Mouse (Mus musculus) heart, postnatal 0 days (tissue): ENCODE results near the gene Tsen2.

Experiments used
- CTCF ChIP-seq: IDR thresholded peaks from 2 replicates; pipeline ENCODE4 v1.5.1; 2016; ENCODE audit warnings: antibody characterized with exemption, control low read depth, low read depth
- EP300 ChIP-seq: IDR thresholded peaks from 2 replicates; pipeline ENCODE4 v1.6.1; 2016; ENCODE audit warnings: antibody characterized with exemption, low read depth

DNA sequence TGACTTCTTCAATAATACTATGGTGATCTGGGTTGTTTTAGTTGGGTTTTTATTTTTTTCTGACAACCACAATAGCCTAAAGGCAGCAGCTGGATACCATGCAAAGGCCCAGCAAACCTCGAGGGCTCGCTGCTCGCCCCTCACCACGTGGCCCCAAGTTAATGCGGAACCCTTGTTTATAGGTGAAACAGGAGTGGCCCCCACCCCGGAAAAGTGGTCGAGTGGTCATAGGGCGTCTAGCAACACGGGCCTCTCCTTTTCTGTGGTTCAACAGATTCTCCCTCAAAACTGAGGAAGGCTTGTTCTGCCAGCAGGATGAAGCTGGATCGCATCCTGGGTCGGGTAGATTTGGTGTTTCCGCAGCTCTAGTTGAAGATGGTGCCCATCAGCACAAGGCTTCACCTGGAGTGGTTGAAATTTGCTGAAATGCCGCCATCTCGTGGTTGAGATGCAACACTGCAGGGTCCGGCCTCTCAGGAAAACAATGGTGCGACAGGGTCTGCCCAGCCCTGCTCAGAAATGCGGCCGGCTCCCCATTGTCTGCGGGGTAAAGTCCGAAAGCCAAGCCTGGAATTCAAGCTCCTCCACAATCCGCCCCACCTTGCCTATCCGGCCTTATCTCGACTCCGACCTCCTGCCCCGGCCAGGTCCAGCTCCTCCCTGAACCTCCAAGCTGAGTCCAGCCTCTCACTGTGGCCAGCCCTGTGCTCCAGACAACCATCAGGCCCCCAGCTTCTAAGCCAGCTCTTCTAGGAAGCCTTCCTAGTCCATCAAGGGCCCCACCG, 5.6 kb upstream of the Tsen2 start:
- TF ChIP-seq CTCF (peak; percentile 94), EP300 (no peak)
